Mouse (Mus musculus) yolk sac, embryonic 10.5 days (tissue): ENCODE results near the gene Sec31a.
"Not testable (repeated sequence)": the region's sequence is repeated elsewhere in the genome, so short reads cannot be mapped to it uniquely, and the experiment has no call there.

Experiments used
- DNase-seq: peaks from one replicate; pipeline ENCODE4 v3.0.0-alpha.2; 2017; ENCODE audit warnings: low spot score

Gene Sec31a

DNA sequence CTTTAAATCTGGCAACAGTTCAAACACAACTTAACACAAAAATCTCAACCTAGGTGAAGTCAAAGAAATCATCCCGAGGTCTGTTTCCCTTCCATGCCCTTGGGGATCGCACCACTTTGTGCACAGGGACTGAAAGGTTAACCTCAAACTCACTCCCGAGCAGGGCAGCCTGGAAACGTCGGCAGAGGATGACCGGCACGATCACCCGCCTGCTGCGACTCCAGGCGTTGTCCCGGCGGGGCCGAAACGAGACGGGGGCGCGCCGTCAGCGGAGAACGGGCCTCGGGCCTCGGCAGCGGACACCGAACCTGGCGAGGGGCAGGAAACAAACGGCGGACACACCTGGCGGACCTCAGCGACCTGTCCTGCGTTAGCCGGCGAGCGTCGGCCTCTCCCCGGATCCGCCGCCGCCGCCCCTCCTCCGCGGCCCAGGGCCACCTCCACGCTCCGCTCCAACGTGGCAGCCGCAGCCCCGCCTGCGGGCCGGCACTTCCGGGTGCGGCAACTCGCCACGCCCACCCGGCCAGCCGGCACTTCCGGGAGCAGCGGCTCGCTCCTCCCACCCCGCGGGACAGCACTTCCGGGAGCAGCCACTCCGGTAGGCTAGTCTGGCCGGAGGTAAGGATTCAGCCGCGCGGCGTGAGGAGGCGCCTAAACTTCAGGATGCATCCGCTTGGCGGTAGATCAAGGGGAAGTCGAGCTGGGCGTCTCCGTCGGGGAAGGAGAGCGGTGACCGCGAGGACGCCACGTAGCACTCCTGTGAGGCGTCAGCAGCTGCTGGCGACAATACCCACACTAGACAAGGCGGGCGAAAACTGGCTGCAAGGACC is at the start of gene Sec31a:
Sec31a (minus strand) TSS at position 474 of the 830 bp plus-strand sequence.
- peak; percentile 97 for DNase-seq

GRCm38 (mm10) chr5:100462374-100462773 is 46.3 kb upstream of the Sec31a start:
- DNase-seq = no peak

- DNase-seq = no peak
Measured at GRCm38 (mm10) chr5:100461526-100461925, 45.5 kb upstream of the Sec31a start.

DNA sequence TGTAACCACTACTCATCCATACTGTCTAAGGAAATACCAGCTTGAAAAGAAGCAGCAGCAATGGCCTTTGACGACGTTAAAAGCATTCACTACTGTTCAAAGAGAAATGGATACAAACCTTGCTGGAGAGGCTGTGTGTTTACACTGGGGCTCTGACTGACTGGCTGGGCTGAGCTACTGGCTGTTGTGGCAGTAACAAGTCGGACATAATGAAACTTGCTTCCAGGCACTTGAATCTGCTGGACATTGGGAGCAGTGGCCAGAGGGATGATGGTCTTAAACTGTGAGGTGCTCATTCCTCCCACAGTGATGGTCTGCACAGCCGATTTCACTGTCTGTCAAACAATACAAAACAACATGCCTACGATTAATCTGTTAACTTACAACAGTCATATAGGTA is 43.4 kb upstream of the Sec31a start:
- no peak for DNase-seq

- DNase-seq = no peak
Measured at GRCm38 (mm10) chr5:100451871-100452270, 35.8 kb upstream of the Sec31a start.

- no peak for DNase-seq
Measured at GRCm38 (mm10) chr5:100438796-100439195, 22.8 kb upstream of the Sec31a start.

DNA sequence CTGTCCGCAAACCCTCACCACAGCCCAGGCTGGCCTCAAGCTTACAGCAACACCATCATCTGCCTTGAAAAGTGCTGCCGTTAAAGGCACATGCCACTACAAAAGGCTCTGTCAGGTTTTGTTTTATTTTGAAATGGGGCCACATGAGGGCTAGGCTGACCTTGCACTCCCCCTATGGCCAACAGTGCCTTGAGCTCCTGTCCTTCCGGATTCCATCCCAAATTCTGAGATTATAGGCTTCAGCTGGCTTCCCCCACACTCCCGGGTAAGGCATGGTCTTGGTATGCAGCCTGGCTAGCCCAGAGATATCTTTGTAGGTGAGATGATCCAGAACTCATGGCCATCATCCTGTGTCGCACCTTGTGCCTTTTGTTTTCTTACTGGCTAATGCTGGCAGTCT is 21.9 kb upstream of the Sec31a start:
- no peak for DNase-seq

DNA sequence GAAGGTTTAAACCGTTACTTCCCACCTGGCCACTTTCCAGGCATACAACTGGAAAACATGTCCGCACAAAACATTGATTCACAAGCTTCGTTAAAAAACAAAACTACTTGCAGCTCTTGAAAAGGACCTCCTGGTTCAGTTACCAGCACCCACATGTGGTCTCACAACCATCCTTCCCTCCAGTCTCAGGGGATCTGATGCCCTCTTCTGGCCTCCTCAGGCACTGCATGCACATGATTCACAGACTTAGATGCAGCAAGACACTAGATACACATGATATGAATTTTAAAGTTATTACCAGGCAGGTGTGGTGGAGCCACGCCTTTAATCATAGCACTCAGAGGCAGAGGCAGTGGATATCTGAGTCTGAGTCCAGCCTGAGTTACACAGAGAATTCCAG is 21.1 kb upstream of the Sec31a start:
- DNase-seq = no peak

DNA sequence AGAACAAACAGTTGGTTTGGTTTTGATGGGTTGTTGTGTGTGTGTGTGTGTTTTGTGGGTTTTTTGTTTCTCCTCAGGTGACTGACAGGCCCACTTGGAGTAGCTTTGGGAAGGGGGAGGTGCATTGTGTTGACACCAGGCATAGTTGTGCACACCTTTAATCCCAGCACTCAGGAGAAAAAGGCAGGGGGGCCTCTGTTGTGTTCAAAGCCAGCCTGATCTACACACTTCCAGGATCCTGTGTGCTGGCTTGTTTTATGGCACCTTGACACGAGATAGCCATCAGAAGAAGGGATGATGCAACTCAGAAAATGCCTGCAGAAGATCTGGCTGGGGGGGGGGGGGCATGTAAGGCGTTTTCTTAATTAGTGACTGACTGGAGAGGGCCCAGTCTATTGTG is 14.9 kb upstream of the Sec31a start:
- no peak for DNase-seq

DNA sequence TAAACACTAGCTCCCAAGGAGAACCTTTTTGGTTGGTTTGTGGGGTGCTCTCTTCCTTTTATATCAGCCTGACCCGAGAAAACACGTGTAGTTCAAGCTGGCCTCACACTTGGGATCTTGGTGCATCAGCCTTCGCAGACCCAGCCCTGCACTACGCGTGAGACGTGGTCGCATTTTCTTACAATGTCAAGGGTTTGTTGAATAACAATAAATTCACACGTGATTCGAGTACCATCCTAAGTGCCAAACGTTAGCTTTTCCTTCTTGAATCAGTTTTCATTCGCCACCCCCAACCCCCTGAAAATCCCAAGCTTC is 14.0 kb upstream of the Sec31a start:
- no peak for DNase-seq

GRCm38 (mm10) chr5:100429344-100430075 is 13.5 kb upstream of the Sec31a start:
- DNase-seq = peak; percentile 97

DNA sequence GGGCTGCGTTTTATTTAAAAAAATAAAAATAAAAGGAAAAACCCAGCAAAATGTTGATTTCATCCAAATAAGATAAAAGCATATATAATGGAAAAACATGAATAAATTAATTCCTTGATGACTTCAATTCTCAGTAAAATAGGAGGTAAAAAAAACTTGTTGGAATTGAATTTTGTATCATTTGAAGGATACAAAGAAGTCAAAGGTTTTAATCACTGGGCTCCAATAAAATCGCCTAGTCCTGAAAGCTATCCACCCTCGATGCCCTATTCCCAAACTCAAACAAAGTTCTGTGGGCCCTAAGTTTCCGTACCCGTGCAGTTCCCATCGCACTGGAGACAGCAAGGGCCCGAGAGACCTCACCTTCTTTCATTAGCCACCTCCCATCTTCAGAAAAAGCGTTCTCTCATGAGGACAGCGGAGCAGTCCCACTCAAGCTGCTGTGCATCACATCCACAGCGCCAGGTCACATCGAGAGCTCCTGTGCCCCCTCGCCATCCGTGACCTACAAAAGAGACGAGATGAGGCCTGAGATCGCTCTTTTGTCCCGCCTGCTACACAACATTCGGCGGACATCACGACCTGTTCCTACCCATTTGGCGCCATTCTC is 12.8 kb upstream of the Sec31a start:
- DNase-seq = no peak

DNA sequence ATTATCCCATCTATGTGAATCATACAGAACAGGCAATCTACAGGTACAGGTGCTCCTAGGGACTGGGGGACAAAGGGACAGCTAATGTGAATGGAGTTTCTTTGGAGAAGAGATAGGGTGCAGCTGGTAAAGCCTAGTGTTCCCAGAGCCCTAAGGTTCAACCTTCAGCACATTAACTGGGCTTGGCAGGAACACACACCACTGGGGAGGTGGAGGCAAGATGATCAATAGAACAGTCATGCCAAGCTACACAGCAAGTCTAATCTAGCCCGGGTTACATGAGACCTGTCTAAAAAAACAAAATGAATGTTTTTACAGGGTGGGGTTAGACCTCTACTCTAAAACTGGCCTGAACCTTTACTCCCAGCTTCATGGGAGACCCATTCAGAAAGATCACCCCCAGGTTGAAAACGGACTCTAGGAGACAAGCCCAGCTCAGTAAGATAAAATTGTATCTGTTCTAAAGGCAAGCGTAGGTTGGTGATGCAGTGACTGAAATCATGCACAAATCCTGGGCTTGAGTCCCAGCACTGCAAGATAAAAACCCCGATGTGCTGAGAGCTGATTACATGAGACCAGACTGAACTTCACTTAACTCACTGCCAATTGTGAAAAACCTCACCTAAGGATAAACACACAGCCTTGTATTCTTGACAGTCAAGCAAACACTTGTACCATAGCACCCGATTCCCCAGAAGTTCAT is 12.1 kb upstream of the Sec31a start:
- no peak for DNase-seq

DNA sequence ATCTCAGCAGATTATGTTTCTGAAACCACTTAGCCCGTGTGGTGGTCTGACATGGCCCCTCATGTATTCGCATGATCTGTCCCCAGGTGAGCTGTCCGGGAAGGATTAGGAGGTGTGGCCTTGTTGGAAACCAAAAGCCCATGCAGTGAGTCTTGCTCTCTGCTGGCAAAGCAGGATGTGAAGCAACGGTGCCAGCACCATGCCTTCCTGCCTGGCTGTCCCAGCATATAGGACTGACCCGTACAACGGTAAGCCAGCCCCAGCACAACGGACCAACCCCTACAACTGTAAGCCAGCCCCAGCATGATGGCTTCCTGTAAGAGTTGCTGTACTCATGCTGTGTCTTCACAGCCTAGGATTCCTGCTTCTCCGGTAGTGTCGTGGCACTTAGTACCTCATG is 11.2 kb upstream of the Sec31a start:
- no peak for DNase-seq

GRCm38 (mm10) chr5:100425823-100426222 is 9.8 kb upstream of the Sec31a start:
- DNase-seq = not testable (repeated sequence)

DNA sequence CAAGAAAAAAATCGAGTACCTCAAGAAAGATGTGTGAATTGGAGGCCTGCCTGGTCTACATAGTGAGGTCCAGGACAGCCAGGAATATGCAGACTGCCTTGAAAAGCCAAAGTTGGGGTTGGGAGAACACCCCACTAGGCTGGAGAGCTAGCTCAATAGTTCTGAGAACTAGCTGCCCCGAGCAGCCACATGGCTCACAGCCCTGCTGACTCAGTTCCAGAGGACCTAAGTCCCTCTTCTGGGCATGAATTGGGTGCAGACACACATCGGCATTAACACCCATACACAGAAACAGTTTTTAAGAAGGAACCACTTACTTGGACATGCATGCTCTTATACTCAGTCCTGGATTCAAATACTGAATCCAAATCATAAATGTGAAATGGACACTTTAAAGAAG is 8.2 kb upstream of the Sec31a start:
- DNase-seq = no peak

GRCm38 (mm10) chr5:100423626-100424025 is 7.6 kb upstream of the Sec31a start:
- no peak for DNase-seq

GRCm38 (mm10) chr5:100418861-100419260 is 2.8 kb upstream of the Sec31a start:
- DNase-seq = no peak

- no peak for DNase-seq
Measured at GRCm38 (mm10) chr5:100418077-100418476, 2.0 kb upstream of the Sec31a start.

GRCm38 (mm10) chr5:100414474-100415196 is 1.4 kb downstream of the Sec31a start:
- DNase-seq = no peak

- no peak for DNase-seq
Measured at GRCm38 (mm10) chr5:100412886-100413285, 3.1 kb downstream of the Sec31a start.

- DNase-seq = no peak
Measured at GRCm38 (mm10) chr5:100410281-100410680, 5.8 kb downstream of the Sec31a start.
